Mouse (Mus musculus) small intestine, adult 2 months (tissue): ENCODE results near the gene Saysd1.

Experiments
- CTCF ChIP-seq: fragments of 200-500 bp; IDR thresholded peaks from 2 replicates; pipeline ENCODE4 v1.5.1; 2012; ENCODE audit warnings: low read depth, mild to moderate bottlenecking, control low read depth, inconsistent platforms, low read length, moderate library complexity, mixed read lengths; ENCODE audit not compliant: insufficient replicate concordance, insufficient read length; ENCODE audit errors: extremely low read depth
- POLR2A ChIP-seq: fragments of 200-500 bp; IDR thresholded peaks from 2 replicates; pipeline ENCODE4 v1.6.1; 2012; ENCODE audit warnings: low read depth, mild to moderate bottlenecking, control low read depth, inconsistent platforms, low read length, moderate library complexity

GRCm38 (mm10) chr14:20082536-20083325 is 55.6 kb downstream of the Saysd1 start:
- peak; percentile 66 for TF ChIP-seq POLR2A
- TF ChIP-seq CTCF = no peak
